Mouse (Mus musculus) midbrain, embryonic 14.5 days (tissue): ENCODE measurements around the gene Dcaf5. TPM values are rescaled to one million over a fixed set of nuclear protein-coding genes. Genes with fewer than 3 reads are reported as not detected.
"Not testable (repeated sequence)": the region's sequence is repeated elsewhere in the genome, so short reads cannot be mapped to it uniquely, and the experiment has no call there.

Source experiments
- ATAC-seq: fragments of 200-750 bp; cut with Nextera tagmentation; 2 replicates; pipeline ENCODE4 v1.8.0; 2017; ENCODE audit warnings: moderate number of reproducible peaks, moderate library complexity; ENCODE audit not compliant: low FRiP score, low TSS enrichment
- DNase-seq: peaks from one replicate; pipeline ENCODE4 v3.0.0-alpha.2; 2015
- H3K27ac ChIP-seq: fragments of 300-500 bp; sonication (generic); replicated peaks from 2 replicates; pipeline ENCODE4 v1.5.1; 2014; ENCODE audit warnings: mild to moderate bottlenecking, low read depth, low read length, moderate library complexity
- H3K27me3 ChIP-seq: fragments of 300-500 bp; sonication (generic); 2 replicates; pipeline ENCODE4 v1.6.1; 2014; ENCODE audit warnings: low read length, control low read depth, mixed read lengths; ENCODE audit not compliant: control insufficient read depth, insufficient read depth
- H3K36me3 ChIP-seq: fragments of 300-500 bp; sonication (generic); 2 replicates; pipeline ENCODE4 v1.6.1; 2014; ENCODE audit warnings: low read length, control low read depth; ENCODE audit not compliant: control insufficient read depth, insufficient read depth
- H3K4me1 ChIP-seq: fragments of 300-500 bp; sonication (generic); 2 replicates; pipeline ENCODE4 v1.6.1; 2014; ENCODE audit warnings: mild to moderate bottlenecking, antibody characterized with exemption, low read length, control low read depth; ENCODE audit not compliant: control insufficient read depth, insufficient read depth
- H3K4me2 ChIP-seq: fragments of 300-500 bp; sonication (generic); 2 replicates; pipeline ENCODE4 v1.6.1; 2014; ENCODE audit warnings: mild to moderate bottlenecking, low read length, moderate library complexity
- H3K4me3 ChIP-seq: fragments of 300-500 bp; sonication (generic); replicated peaks from 2 replicates; pipeline ENCODE4 v1.5.1; 2014; ENCODE audit warnings: low read depth, low read length
- H3K9ac ChIP-seq: fragments of 300-500 bp; sonication (generic); replicated peaks from 2 replicates; pipeline ENCODE4 v1.6.1; 2014; ENCODE audit warnings: mild to moderate bottlenecking, low read length, moderate library complexity
- H3K9me3 ChIP-seq: fragments of 300-500 bp; sonication (generic); 2 replicates; pipeline ENCODE4 v1.6.1; 2016; ENCODE audit warnings: low read length, control low read depth, mixed read lengths; ENCODE audit not compliant: control insufficient read depth
- WGBS: fragments of 180-500 bp; shearing (Covaris S2); extraction: QIAGEN DNeasy Blood & Tissue Kit; methylation state at CpG from one replicate; pipeline ENCODE4 v1.1.7; 2014; 5-methylcytosine and 5-hydroxymethylcytosine counted together
- polyA plus RNA-seq: library from polyadenylated mRNA; unstranded; fragments of >200 nt; fragmentation: Nextera tagmentation; extraction: Ambion mirVana; gene quantifications from 2 replicates; pipeline ENCODE4 v1.2.1, GENCODE M21; 2014

Dcaf5 gene
- polyA plus RNA-seq, 1 experiment from 2014 or later: 29.9 TPM

GRCm38 (mm10) chr12:80462292-80462896 lies 26.0 kb upstream of the Dcaf5 start:
- H3K36me3 ChIP-seq, H3K27me3 ChIP-seq, ATAC-seq, H3K4me1 ChIP-seq, H3K9me3 ChIP-seq: not testable (repeated sequence)
- WGBS: 10% methylated on average over 10 of the region's 10 CpGs
- H3K4me2 ChIP-seq: peak overlapping the region; percentile 87
- DNase-seq: peak; percentile 62
- peak overlapping the region; percentile 78 for H3K27ac ChIP-seq
- H3K9ac ChIP-seq: peak overlapping the region; percentile 85; the same call in 1 of the 2 replicates
- H3K4me3 ChIP-seq: peak overlapping the region; percentile 92

- no peak for DNase-seq
- 65% methylated on average over 5 of the region's 5 CpGs for WGBS
- no peak for ATAC-seq
- Histone ChIP-seq H3K9ac (no peak overlapping the region), H3K27me3 (no peaks in the 10 kb centered on the region), H3K4me3 (no peak overlapping the region), H3K4me2 (no peak overlapping the region), H3K27ac (no peak overlapping the region), H3K9me3 (no peaks in the 10 kb centered on the region), H3K4me1 (no peaks in the 10 kb centered on the region), H3K36me3 (no peaks in the 10 kb centered on the region)
These were observed 21.6 kb upstream of the Dcaf5 start for GRCm38 (mm10) chr12:80458033-80458432.

GRCm38 (mm10) chr12:80453506-80453905 lies 17.1 kb upstream of the Dcaf5 start:
- 94% methylated on average over 1 of the region's 1 CpGs for WGBS
- H3K27me3 ChIP-seq: no peaks in the 10 kb centered on the region
- H3K4me1 ChIP-seq: no peaks in the 10 kb centered on the region
- H3K9ac ChIP-seq: no peak overlapping the region
- no peaks in the 10 kb centered on the region for H3K9me3 ChIP-seq
- H3K4me2 ChIP-seq: no peak overlapping the region
- H3K36me3 ChIP-seq: no peaks in the 10 kb centered on the region
- ATAC-seq (no peak), DNase-seq (no peak)
- no peak overlapping the region for H3K27ac ChIP-seq
- no peak overlapping the region for H3K4me3 ChIP-seq

- H3K9me3 ChIP-seq: no peaks in the 10 kb centered on the region
- H3K27ac ChIP-seq: no peak overlapping the region
- DNase-seq (no peak), ATAC-seq (no peak)
- no peak overlapping the region for H3K4me2 ChIP-seq
- H3K4me3 ChIP-seq: no peak overlapping the region
- H3K9ac ChIP-seq: no peak overlapping the region
- WGBS: 86% methylated on average over 9 of the region's 9 CpGs
- H3K27me3 ChIP-seq: no peaks in the 10 kb centered on the region
- H3K4me1 ChIP-seq: no peaks in the 10 kb centered on the region
- H3K36me3 ChIP-seq: no peaks in the 10 kb centered on the region
These were observed 8.2 kb upstream of the Dcaf5 start for GRCm38 (mm10) chr12:80444525-80445109.

GRCm38 (mm10) chr12:80440957-80441356 lies 4.6 kb upstream of the Dcaf5 start:
- no peaks in the 10 kb centered on the region for H3K36me3 ChIP-seq
- 80% methylated on average over 2 of the region's 2 CpGs for WGBS
- H3K9ac ChIP-seq: no peak overlapping the region
- no peak for ATAC-seq
- H3K4me2 ChIP-seq: no peak overlapping the region
- no peak overlapping the region for H3K4me3 ChIP-seq
- H3K27me3 ChIP-seq: no peaks in the 10 kb centered on the region
- H3K9me3 ChIP-seq: no peaks in the 10 kb centered on the region
- no peak overlapping the region for H3K27ac ChIP-seq
- peak; percentile 42 for DNase-seq
- no peaks in the 10 kb centered on the region for H3K4me1 ChIP-seq

GRCm38 (mm10) chr12:80437051-80437675 lies 762 bp upstream of the Dcaf5 start:
- ATAC-seq: no peak
- no peaks in the 10 kb centered on the region for H3K36me3 ChIP-seq
- H3K27me3 ChIP-seq: no peaks in the 10 kb centered on the region
- peaks cover 10% of the 10 kb centered on the region for H3K4me1 ChIP-seq
- H3K9ac ChIP-seq: peak overlapping the region; percentile 88
- H3K4me2 ChIP-seq: peak overlapping the region; percentile 62
- no peaks in the 10 kb centered on the region for H3K9me3 ChIP-seq
- H3K4me3 ChIP-seq: peak overlapping the region; percentile 90
- H3K27ac ChIP-seq: peak overlapping the region; percentile 98
- no peak for DNase-seq
- WGBS: 17% methylated on average over 4 of the region's 4 CpGs

GRCm38 (mm10) chr12:80435887-80436286 lies 514 bp downstream of the Dcaf5 start:
- Histone ChIP-seq H3K36me3 (no peaks in the 10 kb centered on the region), H3K9me3 (no peaks in the 10 kb centered on the region), H3K9ac (peak overlapping the region; percentile 88), H3K27me3 (no peaks in the 10 kb centered on the region), H3K4me1 (peaks cover 10% of the 10 kb centered on the region), H3K4me2 (peak overlapping the region; percentile 62), H3K4me3 (peak overlapping the region; percentile 90), H3K27ac (peak overlapping the region; percentile 98)
- DNase-seq (no peak), ATAC-seq (peak; percentile 41; the same call in 1 of the 2 replicates)
- 1% methylated on average over 9 of the region's 10 CpGs for WGBS

- peak overlapping the region; percentile 88 for H3K9ac ChIP-seq
- peak overlapping the region; percentile 62 for H3K4me2 ChIP-seq
- peaks cover 10% of the 10 kb centered on the region for H3K4me1 ChIP-seq
- peak overlapping the region; percentile 90 for H3K4me3 ChIP-seq
- peak; percentile 73 for ATAC-seq
- H3K27ac ChIP-seq: peak overlapping the region; percentile 98
- under 1% methylated on average over 61 of the region's 64 CpGs for WGBS
- peak; percentile 85 for DNase-seq
- H3K9me3 ChIP-seq: no peaks in the 10 kb centered on the region
- H3K27me3 ChIP-seq: no peaks in the 10 kb centered on the region
- H3K36me3 ChIP-seq: no peaks in the 10 kb centered on the region
These were observed 1.3 kb downstream of the Dcaf5 start for GRCm38 (mm10) chr12:80434961-80435691.
